6 mouse cellular contexts compared by ENCODE assay signal in genomic region chr6:53081241-53081640, GRCm38 (mm10).
"Had no signal": no experiment of that assay in that cellular context is flagged by ENCODE, and none has a peak within 500 bp of the region (broad histone marks: within the 10 kb centered on the region; RNA-seq: fewer than 3 reads in every experiment).

No protein-coding gene starts in this region.

- DNase-seq: kidney, adult 8-10 months; kidney, postnatal 25 days; liver; liver, embryonic 13.5 days; liver, postnatal 0 days; lung, postnatal 14 days had no signal
